Mouse (Mus musculus) liver, embryonic 13.5 days (tissue): ENCODE measurements at regions not wholly inside any gene's neighbourhood (a gene's known extent, or its start where the extent isn't known, plus 50 kb on each side); places are given as distances from the start of the nearest gene placed in this dataset.

ENCODE experiments used
- ATAC-seq: fragments of 200-750 bp; cut with Nextera tagmentation; 2 replicates; pipeline ENCODE4 v1.8.0; 2017; ENCODE audit warnings: low read depth, mild to moderate bottlenecking, moderate number of reproducible peaks, moderate library complexity
- DNase-seq: peaks from one replicate; pipeline ENCODE4 v3.0.0; 2022
- H3K27ac ChIP-seq: fragments of 300-500 bp; sonication (generic); 2 replicates; pipeline ENCODE4 v1.5.1; 2015; ENCODE audit warnings: moderate library complexity, mild to moderate bottlenecking, inconsistent platforms
- H3K27me3 ChIP-seq: fragments of 300-500 bp; sonication (generic); 2 replicates; pipeline ENCODE4 v1.6.1; 2015; ENCODE audit warnings: mild to moderate bottlenecking, inconsistent platforms
- H3K36me3 ChIP-seq: fragments of 300-500 bp; sonication (generic); 2 replicates; pipeline ENCODE4 v1.6.1; 2015; ENCODE audit warnings: mild to moderate bottlenecking, inconsistent platforms
- H3K4me1 ChIP-seq: fragments of 300-500 bp; sonication (generic); replicated peaks from 2 replicates; pipeline ENCODE4 v1.6.1; 2015; ENCODE audit warnings: inconsistent platforms
- H3K4me2 ChIP-seq: fragments of 300-500 bp; sonication (generic); 2 replicates; pipeline ENCODE4 v1.6.1; 2015; ENCODE audit warnings: inconsistent platforms, mild to moderate bottlenecking, moderate library complexity
- H3K4me3 ChIP-seq: fragments of 300-500 bp; sonication (generic); replicated peaks from 2 replicates; pipeline ENCODE4 v1.5.1; 2015; ENCODE audit warnings: mild to moderate bottlenecking, inconsistent platforms
- H3K9ac ChIP-seq: fragments of 300-500 bp; sonication (generic); 2 replicates; pipeline ENCODE4 v1.6.1; 2015; ENCODE audit warnings: mild to moderate bottlenecking, inconsistent platforms
- H3K9me3 ChIP-seq: fragments of 300-500 bp; sonication (generic); replicated peaks from 2 replicates; pipeline ENCODE4 v1.6.1; 2016; ENCODE audit warnings: inconsistent platforms
- WGBS: fragments of 180-500 bp; shearing (Covaris S2); methylation state at CpG from one replicate; pipeline ENCODE4 v1.1.7; 2015; ENCODE audit not compliant: insufficient replicate concordance; 5-methylcytosine and 5-hydroxymethylcytosine counted together

DNA sequence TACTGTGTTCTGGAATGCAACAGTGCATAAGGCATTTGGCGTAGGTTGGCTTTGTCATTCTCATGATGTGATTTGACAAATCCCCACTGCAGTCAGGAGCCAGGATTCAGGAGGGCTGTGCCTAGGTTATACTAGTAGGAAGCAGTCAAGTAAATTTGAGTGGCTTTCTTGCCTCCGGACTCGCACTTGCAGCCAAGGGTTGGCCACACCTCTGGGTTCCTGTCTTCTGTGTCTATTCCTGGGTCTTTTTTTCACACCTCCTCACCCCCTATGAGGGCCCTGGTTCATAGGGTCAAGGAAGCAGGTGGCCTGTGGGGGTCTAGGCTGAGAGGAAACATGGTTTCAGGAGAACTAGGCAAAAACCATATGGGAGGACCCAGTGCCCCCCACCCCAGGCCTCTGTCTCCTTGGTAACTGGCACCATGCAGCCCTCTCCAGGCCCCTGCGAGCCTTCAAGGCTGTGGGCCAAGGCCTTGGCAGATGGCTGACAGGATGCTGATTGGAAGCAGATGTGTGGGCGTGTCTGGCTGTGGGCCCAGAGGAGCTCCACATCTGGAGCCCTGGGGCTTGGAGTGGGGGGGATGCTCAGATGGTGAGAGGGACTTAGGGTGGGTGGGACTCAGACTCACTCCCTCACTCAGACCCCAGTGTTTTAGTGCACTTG is 195.7 kb downstream of the Rgs3 start:
- no peak overlapping the region for H3K9ac ChIP-seq
- no peaks in the 10 kb centered on the region for H3K36me3 ChIP-seq
- ATAC-seq: no peak
- no peaks in the 10 kb centered on the region for H3K9me3 ChIP-seq
- no peak overlapping the region; the same call in 1 of the 2 replicates for H3K27ac ChIP-seq
- H3K4me3 ChIP-seq: no peak overlapping the region
- DNase-seq: no peak
- H3K27me3 ChIP-seq: no peaks in the 10 kb centered on the region
- H3K4me2 ChIP-seq: no peak overlapping the region
- peaks cover 3% of the 10 kb centered on the region; the same call in 1 of the 2 replicates for H3K4me1 ChIP-seq
- WGBS: 41% methylated on average over 5 of the region's 5 CpGs

GRCm38 (mm10) chr4:62756721-62757206 is 197.1 kb downstream of the Rgs3 start:
- Histone ChIP-seq H3K27ac (no peak overlapping the region), H3K9me3 (no peaks in the 10 kb centered on the region), H3K9ac (no peak overlapping the region), H3K27me3 (no peaks in the 10 kb centered on the region), H3K36me3 (no peaks in the 10 kb centered on the region), H3K4me1 (peaks cover 3% of the 10 kb centered on the region; the same call in 1 of the 2 replicates), H3K4me3 (no peak overlapping the region), H3K4me2 (no peak overlapping the region)
- WGBS: 8% methylated on average over 10 of the region's 10 CpGs
- no peak for DNase-seq
- ATAC-seq: no peak

- H3K9ac ChIP-seq: no peak overlapping the region
- 66% methylated on average over 11 of the region's 11 CpGs for WGBS
- 0 out of 2 replicates have a peak, but pooled peaks cover 3% of the 10 kb centered on the region for H3K4me1 ChIP-seq
- H3K27ac ChIP-seq: no peak overlapping the region
- no peaks in the 10 kb centered on the region for H3K9me3 ChIP-seq
- H3K4me2 ChIP-seq: no peak overlapping the region
- ATAC-seq: no peak
- no peaks in the 10 kb centered on the region for H3K36me3 ChIP-seq
- no peaks in the 10 kb centered on the region for H3K27me3 ChIP-seq
- no peak overlapping the region for H3K4me3 ChIP-seq
- DNase-seq: no peak
These were observed 201.3 kb downstream of the Rgs3 start for GRCm38 (mm10) chr4:62760748-62761604.

DNA sequence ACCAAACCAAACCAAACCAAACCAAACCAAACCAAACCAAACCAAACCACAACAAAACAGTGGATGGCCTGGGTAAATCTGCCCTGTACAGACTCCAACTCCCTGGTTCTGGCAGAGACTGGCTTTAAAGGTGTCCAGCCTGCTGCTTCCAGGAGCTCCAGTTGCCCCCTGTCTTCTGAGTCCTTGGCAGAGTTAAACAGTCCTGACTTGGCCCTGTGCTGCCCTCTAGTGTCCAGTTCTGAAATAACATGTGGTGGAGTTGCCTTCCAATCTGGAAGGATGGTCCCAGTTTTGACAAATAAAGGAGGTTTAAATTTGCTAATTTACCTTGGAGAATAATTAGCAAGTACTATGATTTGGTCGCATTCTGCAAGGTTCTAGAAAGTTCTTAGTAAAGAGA is 202.0 kb downstream of the Rgs3 start:
- WGBS: 0% methylated on average over 1 of the region's 1 CpGs
- no peaks in the 10 kb centered on the region for H3K36me3 ChIP-seq
- H3K27me3 ChIP-seq: no peaks in the 10 kb centered on the region
- H3K9ac ChIP-seq: no peak overlapping the region
- no peaks in the 10 kb centered on the region for H3K9me3 ChIP-seq
- no peak overlapping the region for H3K4me2 ChIP-seq
- H3K27ac ChIP-seq: no peak overlapping the region
- 0 out of 2 replicates have a peak, but pooled peaks cover 3% of the 10 kb centered on the region for H3K4me1 ChIP-seq
- ATAC-seq (no peak), DNase-seq (peak; percentile 31)
- H3K4me3 ChIP-seq: no peak overlapping the region

- Histone ChIP-seq H3K4me3 (no peak overlapping the region), H3K27ac (no peak overlapping the region), H3K4me1 (no peaks in the 10 kb centered on the region), H3K27me3 (0 out of 2 replicates have a peak, but pooled peaks cover 3% of the 10 kb centered on the region), H3K9ac (no peak overlapping the region), H3K36me3 (no peaks in the 10 kb centered on the region), H3K4me2 (no peak overlapping the region), H3K9me3 (no peaks in the 10 kb centered on the region)
- 9% methylated on average over 5 of the region's 5 CpGs for WGBS
- peak; percentile 59 for ATAC-seq
- peak; percentile 10 for DNase-seq
These were observed 201.4 kb upstream of the Zfp618 start for GRCm38 (mm10) chr4:62763990-62764389.

DNA sequence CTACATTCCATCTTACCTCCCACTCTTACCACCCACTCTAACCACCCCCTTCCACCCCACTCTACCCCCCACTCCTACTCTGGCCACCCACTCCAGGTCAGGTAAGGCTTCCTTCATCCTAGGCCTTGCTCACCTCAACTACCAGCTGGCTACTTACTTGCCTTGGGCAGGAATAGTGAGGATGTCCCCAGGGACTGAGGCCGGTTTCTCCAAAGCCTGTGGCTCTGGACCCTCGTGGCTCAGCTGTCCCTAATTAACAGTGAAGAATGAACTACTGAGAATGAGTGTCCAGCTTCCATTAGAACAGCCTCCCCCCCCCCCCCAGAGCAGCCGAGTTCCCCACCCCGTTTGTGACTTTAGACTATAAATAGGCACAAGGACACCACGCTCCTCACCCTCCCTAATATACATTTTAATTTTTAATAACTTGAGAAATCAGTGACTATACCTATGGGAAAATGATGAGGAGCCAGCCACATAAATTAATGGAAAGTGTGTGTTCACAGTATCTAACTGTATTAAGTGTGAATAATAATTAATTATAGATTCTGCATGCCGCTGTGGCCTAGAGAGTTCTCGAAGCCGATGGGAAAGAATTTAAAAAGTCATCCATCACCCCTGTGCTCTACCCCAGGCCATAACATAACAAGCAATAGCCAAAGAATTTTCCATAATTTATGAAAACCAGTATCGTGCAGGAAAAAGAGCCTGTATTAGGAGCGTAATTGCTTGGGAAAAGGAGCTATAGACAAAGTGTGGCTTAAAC is 195.7 kb upstream of the Zfp618 start:
- DNase-seq (no peak), ATAC-seq (no peak)
- Histone ChIP-seq H3K27ac (no peak overlapping the region), H3K9ac (no peak overlapping the region), H3K9me3 (no peaks in the 10 kb centered on the region), H3K36me3 (no peaks in the 10 kb centered on the region), H3K4me1 (no peaks in the 10 kb centered on the region), H3K4me3 (no peak overlapping the region), H3K27me3 (0 out of 2 replicates have a peak, but pooled peaks cover 3% of the 10 kb centered on the region), H3K4me2 (no peak overlapping the region)
- WGBS: 66% methylated on average over 10 of the region's 10 CpGs

DNA sequence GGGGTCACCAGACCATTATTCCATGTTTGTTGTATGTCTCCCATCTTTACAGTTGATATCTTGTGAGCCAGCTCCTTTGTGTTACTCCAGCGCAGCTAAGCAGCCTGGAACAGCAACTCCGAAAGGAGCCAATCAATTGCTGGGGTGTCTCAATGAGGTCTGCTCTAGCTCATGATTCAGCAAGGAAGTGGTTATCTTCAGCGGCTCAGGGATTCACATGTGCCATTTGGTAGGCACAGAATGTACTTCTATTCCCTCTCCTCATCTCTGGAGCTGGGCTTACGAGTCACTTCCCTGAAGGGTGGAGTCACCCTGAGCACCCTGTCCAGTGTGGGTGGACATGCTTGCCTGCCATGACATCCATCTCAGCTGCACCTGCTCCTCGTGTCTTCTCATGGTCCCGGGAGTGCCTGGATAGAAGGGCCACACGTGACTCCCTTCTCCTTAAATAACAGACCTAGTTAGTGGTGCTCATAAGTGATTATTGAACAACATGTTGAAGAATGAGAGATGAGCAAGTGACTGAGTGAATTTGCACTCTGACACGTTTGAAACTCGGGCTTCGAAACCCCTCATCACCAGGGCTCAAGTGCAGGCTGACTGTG is 190.3 kb upstream of the Zfp618 start:
- ATAC-seq (no peak), DNase-seq (no peak)
- Histone ChIP-seq H3K27me3 (no peaks in the 10 kb centered on the region), H3K36me3 (no peaks in the 10 kb centered on the region), H3K9ac (no peak overlapping the region), H3K4me1 (no peaks in the 10 kb centered on the region), H3K27ac (no peak overlapping the region), H3K9me3 (no peaks in the 10 kb centered on the region), H3K4me3 (no peak overlapping the region), H3K4me2 (no peak overlapping the region)
- WGBS: 56% methylated on average over 10 of the region's 10 CpGs

- ATAC-seq: no peak
- H3K4me1 ChIP-seq: no peaks in the 10 kb centered on the region
- no peak for DNase-seq
- H3K9me3 ChIP-seq: no peaks in the 10 kb centered on the region
- peaks cover 9% of the 10 kb centered on the region; the same call in 1 of the 2 replicates for H3K27me3 ChIP-seq
- no peaks in the 10 kb centered on the region for H3K36me3 ChIP-seq
- H3K9ac ChIP-seq: no peak overlapping the region
- WGBS: 64% methylated on average over 9 of the region's 9 CpGs
- no peak overlapping the region for H3K4me2 ChIP-seq
- no peak overlapping the region for H3K4me3 ChIP-seq
- H3K27ac ChIP-seq: no peak overlapping the region
These were observed 188.5 kb upstream of the Zfp618 start for GRCm38 (mm10) chr4:62776881-62777280.

- Histone ChIP-seq H3K4me2 (no peak overlapping the region), H3K36me3 (no peaks in the 10 kb centered on the region), H3K4me3 (no peak overlapping the region), H3K27ac (no peak overlapping the region), H3K27me3 (peaks cover 12% of the 10 kb centered on the region; the same call in 1 of the 2 replicates), H3K4me1 (no peaks in the 10 kb centered on the region), H3K9ac (no peak overlapping the region), H3K9me3 (no peaks in the 10 kb centered on the region)
- DNase-seq (no peak), ATAC-seq (no peak)
- WGBS: 64% methylated on average over 7 of the region's 7 CpGs
These were observed 187.9 kb upstream of the Zfp618 start for GRCm38 (mm10) chr4:62777436-62777835.

DNA sequence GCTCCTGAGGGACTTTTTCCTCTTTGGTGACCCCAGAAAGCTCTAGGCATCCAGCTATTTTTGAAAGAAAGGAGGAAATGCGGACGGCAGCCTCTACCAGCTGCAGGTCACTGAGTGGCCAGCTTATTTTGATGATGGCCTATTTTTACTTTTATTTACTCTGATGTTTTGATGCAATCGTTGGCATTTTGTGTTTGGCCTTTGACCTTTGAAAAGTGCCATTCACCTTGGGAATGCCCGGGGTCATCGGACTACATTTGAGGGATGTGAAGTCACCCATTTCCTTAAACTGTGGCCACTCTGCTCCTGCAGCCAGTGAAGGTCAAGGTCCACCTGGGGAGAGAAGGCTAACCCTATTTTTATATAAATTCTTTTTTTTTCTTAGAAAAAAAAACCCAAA is 186.8 kb upstream of the Zfp618 start:
- H3K4me2 ChIP-seq: no peak overlapping the region
- H3K27ac ChIP-seq: no peak overlapping the region
- H3K4me1 ChIP-seq: no peaks in the 10 kb centered on the region
- H3K9me3 ChIP-seq: no peaks in the 10 kb centered on the region
- no peak for ATAC-seq
- no peaks in the 10 kb centered on the region for H3K36me3 ChIP-seq
- H3K27me3 ChIP-seq: peaks cover 12% of the 10 kb centered on the region; the same call in 1 of the 2 replicates
- no peak overlapping the region for H3K4me3 ChIP-seq
- 63% methylated on average over 5 of the region's 5 CpGs for WGBS
- no peak overlapping the region for H3K9ac ChIP-seq
- DNase-seq: no peak

- peak overlapping the region; percentile 39 for H3K4me3 ChIP-seq
- peak overlapping the region; percentile 51 for H3K4me2 ChIP-seq
- no peak overlapping the region for H3K9ac ChIP-seq
- WGBS: 1% methylated on average over 15 of the region's 15 CpGs
- H3K9me3 ChIP-seq: no peaks in the 10 kb centered on the region
- H3K36me3 ChIP-seq: no peaks in the 10 kb centered on the region
- peaks cover 12% of the 10 kb centered on the region; the same call in 1 of the 2 replicates for H3K27me3 ChIP-seq
- DNase-seq (peak; percentile 40), ATAC-seq (no peak)
- H3K27ac ChIP-seq: no peak overlapping the region
- H3K4me1 ChIP-seq: no peaks in the 10 kb centered on the region
These were observed 185.0 kb upstream of the Zfp618 start for GRCm38 (mm10) chr4:62780409-62780808.
